Mouse (Mus musculus) liver, embryonic 14.5 days (tissue): ENCODE measurements at regions not wholly inside any gene's neighbourhood (a gene's known extent, or its start where the extent isn't known, plus 50 kb on each side); places are given as distances from the start of the nearest gene placed in this dataset.

Source experiments
- ATAC-seq: fragments of 200-750 bp; cut with Nextera tagmentation; 2 replicates; pipeline ENCODE4 v1.8.0; 2017; ENCODE audit warnings: moderate number of reproducible peaks, mild to moderate bottlenecking, moderate library complexity; ENCODE audit not compliant: insufficient read depth
- DNase-seq, 3 experiments: peaks; one replicate each; pipeline ENCODE4 v3.0.0-alpha.2; 2012 to 2013; ENCODE audit warnings: low read depth in 3 of 3, low spot score in 3 of 3
- H3K27ac ChIP-seq: fragments of 300-500 bp; sonication (generic); 2 replicates; pipeline ENCODE4 v1.5.1; 2014; ENCODE audit warnings: moderate library complexity, mild to moderate bottlenecking, control low read depth, inconsistent platforms
- H3K27me3 ChIP-seq: fragments of 300-500 bp; sonication (generic); 2 replicates; pipeline ENCODE4 v1.6.1; 2014; ENCODE audit warnings: mild to moderate bottlenecking, low read length, moderate library complexity; ENCODE audit not compliant: control insufficient read depth, insufficient read depth
- H3K36me3 ChIP-seq: fragments of 300-500 bp; sonication (generic); replicated peaks from 2 replicates; pipeline ENCODE4 v1.6.1; 2014; ENCODE audit warnings: low read depth; ENCODE audit not compliant: control insufficient read depth, insufficient read depth
- H3K4me1 ChIP-seq, 2 experiments: fragments of 200-500 bp in 1 of 2; fragments of 300-500 bp in 1 of 2; sonication (generic) in 1 of 2; replicated peaks; 2 replicates each; pipeline ENCODE4 v1.6.1; 2012 to 2014; ENCODE audit warnings: antibody characterized with exemption in 1 of 2, inconsistent platforms in 1 of 2, low read length in 1 of 2; ENCODE audit not compliant: control insufficient read depth in 2 of 2, insufficient read depth in 2 of 2
- H3K4me2 ChIP-seq: fragments of 300-500 bp; sonication (generic); 2 replicates; pipeline ENCODE4 v1.6.1; 2014; ENCODE audit warnings: low read depth, mild to moderate bottlenecking, control low read depth, moderate library complexity
- H3K4me3 ChIP-seq, 2 experiments: fragments of 200-500 bp in 1 of 2; fragments of 300-500 bp in 1 of 2; sonication (generic) in 1 of 2; 2 replicates each; pipeline ENCODE4 v1.5.1; 2012 to 2014; ENCODE audit warnings: low read depth in 2 of 2, low read length in 2 of 2, mild to moderate bottlenecking in 2 of 2, control low read depth in 1 of 2, inconsistent platforms in 1 of 2, moderate library complexity in 1 of 2; ENCODE audit not compliant: insufficient read depth in 1 of 2
- H3K9ac ChIP-seq: fragments of 300-500 bp; sonication (generic); replicated peaks from 2 replicates; pipeline ENCODE4 v1.6.1; 2014; ENCODE audit warnings: mild to moderate bottlenecking, control low read depth, moderate library complexity
- H3K9me3 ChIP-seq: fragments of 300-500 bp; sonication (generic); 2 replicates; pipeline ENCODE4 v1.6.1; 2016; ENCODE audit warnings: low read length, mixed read lengths; ENCODE audit not compliant: control insufficient read depth
- CTCF ChIP-seq: IDR thresholded peaks from 2 replicates; pipeline ENCODE4 v1.5.1; 2016; ENCODE audit warnings: antibody characterized with exemption, low read depth, control low read depth
- EP300 ChIP-seq: IDR thresholded peaks from 2 replicates; pipeline ENCODE4 v1.6.1; 2016; ENCODE audit warnings: antibody characterized with exemption, low read depth
- WGBS: fragments of 180-500 bp; shearing (Covaris S2); extraction: QIAGEN DNeasy Blood & Tissue Kit; methylation state at CpG from one replicate; pipeline ENCODE4 v1.1.7; 2014; ENCODE audit not compliant: insufficient replicate concordance; 5-methylcytosine and 5-hydroxymethylcytosine counted together

DNA sequence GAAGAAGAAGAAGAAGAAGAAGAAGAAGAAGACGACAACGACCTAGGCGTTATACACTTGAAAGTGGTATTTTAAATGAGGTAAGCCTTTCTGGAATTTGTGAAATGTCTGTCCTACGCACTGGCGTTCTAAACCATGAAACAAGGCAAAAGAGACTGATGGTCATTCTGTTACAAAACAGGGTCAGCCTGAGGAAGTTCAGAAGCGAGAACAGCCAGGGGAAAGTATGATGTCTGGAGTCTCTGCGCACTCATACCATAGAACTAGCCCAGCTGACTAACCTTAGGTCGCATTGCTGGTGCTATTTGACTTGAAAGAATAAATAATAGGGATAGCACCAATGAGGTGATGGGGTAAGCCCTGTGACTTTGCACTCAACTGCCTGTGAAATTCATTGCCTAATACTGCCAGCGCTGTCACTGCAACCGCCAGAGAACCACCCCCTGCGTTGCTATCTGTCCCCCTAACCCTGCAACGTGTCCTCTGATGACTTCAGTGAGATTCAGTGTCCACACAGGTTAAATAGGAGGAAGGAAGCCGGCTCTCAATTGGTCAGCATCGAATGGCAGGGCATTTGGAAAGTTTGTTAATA is 121.5 kb downstream of the Cpeb2 start:
- no peaks in the 10 kb centered on the region for H3K36me3 ChIP-seq
- ATAC-seq (peak; percentile 58), DNase-seq (peak; percentile 9 to 19 (median 13))
- H3K4me3 ChIP-seq: peak overlapping the region; percentile 45 to 49
- H3K27ac ChIP-seq: peak overlapping the region; percentile 28
- peak overlapping the region; percentile 66 for H3K9ac ChIP-seq
- TF ChIP-seq EP300 (no peak), CTCF (no peak)
- peaks cover 7 to 16% of the 10 kb centered on the region in 2 experiments for H3K4me1 ChIP-seq
- H3K9me3 ChIP-seq: no peaks in the 10 kb centered on the region
- 36% methylated on average over 14 of the region's 14 CpGs for WGBS
- no peaks in the 10 kb centered on the region for H3K27me3 ChIP-seq
- peak overlapping the region; percentile 76 for H3K4me2 ChIP-seq

DNA sequence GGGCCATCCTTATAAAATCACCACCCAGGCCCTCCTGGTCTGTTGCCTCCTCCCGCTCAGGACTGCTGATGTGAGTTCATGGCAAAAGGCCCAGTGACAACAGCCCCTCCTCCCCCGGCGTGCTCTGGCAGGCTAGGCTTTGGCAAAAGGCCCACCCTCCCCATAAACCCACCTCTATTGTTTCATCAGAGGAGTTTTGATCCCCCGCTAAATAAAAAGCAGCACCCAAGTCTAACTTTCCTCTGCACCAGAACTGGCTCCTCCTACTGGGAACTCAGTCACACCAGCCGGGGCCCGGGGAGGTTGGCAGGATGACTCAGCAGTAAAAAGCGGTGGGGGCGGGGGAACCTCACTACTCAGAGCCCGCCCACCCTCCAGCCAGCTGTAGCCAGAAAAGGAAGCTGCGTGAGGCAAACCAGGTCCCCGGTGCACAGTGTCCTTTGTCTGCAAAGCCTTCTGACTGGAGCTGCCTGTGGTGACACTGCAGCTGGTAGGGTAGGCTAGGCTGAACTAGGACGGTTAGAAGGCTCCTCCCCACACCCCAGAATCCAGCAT is 122.1 kb downstream of the Cpeb2 start:
- Histone ChIP-seq H3K4me2 (peak overlapping the region; percentile 76), H3K9me3 (no peaks in the 10 kb centered on the region), H3K27ac (peak overlapping the region; percentile 28), H3K36me3 (no peaks in the 10 kb centered on the region), H3K4me1 (peaks cover 7 to 16% of the 10 kb centered on the region in 2 experiments), H3K9ac (peak overlapping the region; percentile 66), H3K27me3 (no peaks in the 10 kb centered on the region), H3K4me3 (peak overlapping the region; percentile 45 to 49)
- ATAC-seq: peak; percentile 94
- WGBS: 2% methylated on average over 12 of the region's 12 CpGs
- DNase-seq: peak; percentile 68 to 77 (median 74)
- peak; percentile 47; the same call in 1 of the 2 replicates for TF ChIP-seq EP300
- TF ChIP-seq CTCF: peak; percentile 29

DNA sequence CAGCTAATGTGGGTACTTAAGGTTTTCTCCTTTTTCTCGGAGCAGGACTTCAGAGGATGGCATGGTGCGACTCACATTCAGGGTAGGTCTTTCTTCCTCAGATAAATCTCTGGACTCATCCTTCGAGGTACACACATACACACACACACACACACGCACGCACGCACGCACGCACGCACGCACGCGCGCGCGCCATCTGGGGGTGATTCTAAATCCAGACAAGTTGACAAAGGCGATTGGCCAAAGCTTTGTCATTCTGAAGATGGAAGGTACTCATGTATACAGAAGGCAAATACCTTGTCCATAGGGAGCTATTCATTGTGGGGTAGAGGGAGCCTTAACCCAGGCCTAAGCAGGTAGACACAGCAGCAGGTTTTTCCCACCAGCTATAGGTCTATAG is 122.9 kb downstream of the Cpeb2 start:
- TF ChIP-seq EP300 (no peak), CTCF (peak; percentile 19; the same call in 1 of the 2 replicates)
- Histone ChIP-seq H3K4me1 (peaks cover 7 to 16% of the 10 kb centered on the region in 2 experiments), H3K9ac (no peak overlapping the region), H3K4me2 (peak overlapping the region; percentile 76), H3K27me3 (no peaks in the 10 kb centered on the region), H3K36me3 (no peaks in the 10 kb centered on the region), H3K9me3 (no peaks in the 10 kb centered on the region), H3K27ac (no peak overlapping the region), H3K4me3 (no peak overlapping the region)
- 83% methylated on average over 16 of the region's 16 CpGs for WGBS
- ATAC-seq: no peak
- DNase-seq: no peak

DNA sequence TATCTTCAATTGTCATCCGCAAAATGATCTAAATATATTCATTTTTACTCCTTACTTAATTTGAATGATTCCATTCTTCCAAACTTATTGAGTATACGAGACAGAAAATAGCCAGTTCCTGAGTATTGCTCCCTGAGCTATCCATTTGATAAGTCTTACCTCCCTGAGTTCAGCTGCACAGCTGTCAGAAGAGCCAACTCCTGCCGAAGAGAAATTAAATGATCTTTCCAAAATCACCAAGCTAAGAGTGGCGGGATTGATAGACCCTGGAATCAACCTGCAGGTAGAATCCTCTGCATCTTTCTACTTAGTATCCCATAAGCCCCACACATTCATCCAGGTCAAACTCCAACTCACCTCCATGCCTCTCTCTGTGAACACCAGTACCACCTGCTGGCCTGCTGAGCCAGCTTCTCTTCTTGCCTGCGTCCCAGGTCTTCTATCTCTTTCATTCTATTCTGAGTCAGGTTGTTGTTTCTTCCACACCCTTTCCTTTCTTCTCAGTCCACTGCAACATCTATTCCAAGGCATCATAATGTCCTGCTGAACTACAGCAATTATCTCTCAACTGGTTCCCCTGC is 124.2 kb downstream of the Cpeb2 start:
- H3K36me3 ChIP-seq: no peaks in the 10 kb centered on the region
- H3K9me3 ChIP-seq: no peaks in the 10 kb centered on the region
- H3K4me2 ChIP-seq: no peak overlapping the region
- ATAC-seq (no peak), DNase-seq (no peak)
- H3K4me1 ChIP-seq: peaks cover 7 to 16% of the 10 kb centered on the region in 2 experiments
- TF ChIP-seq EP300 (no peak), CTCF (peak; percentile 48)
- H3K27ac ChIP-seq: no peak overlapping the region
- H3K4me3 ChIP-seq: no peak overlapping the region
- H3K9ac ChIP-seq: no peak overlapping the region
- no peaks in the 10 kb centered on the region for H3K27me3 ChIP-seq
- 66% methylated on average over 5 of the region's 5 CpGs for WGBS

DNA sequence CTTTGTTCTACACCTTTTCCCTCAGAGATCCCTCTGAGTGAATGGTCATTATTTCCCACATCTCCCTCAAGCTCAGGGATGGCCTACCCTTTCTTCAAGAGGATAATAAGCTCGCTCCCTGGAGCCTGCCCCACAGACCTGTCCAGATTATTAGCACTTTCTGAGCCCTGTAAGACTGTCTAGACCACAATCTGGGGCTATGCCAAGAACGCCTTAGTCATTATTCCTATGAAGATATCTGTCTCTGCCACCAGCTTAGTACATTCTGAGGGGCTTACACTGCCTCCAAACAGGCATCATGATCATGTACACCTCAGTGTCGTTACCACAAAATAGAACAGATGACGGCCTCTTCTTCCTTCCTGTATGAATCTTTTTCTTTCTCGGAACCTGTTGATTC is 124.9 kb downstream of the Cpeb2 start:
- H3K4me2 ChIP-seq: no peak overlapping the region
- TF ChIP-seq CTCF (no peak), EP300 (no peak)
- H3K27ac ChIP-seq: no peak overlapping the region
- no peaks in the 10 kb centered on the region for H3K27me3 ChIP-seq
- DNase-seq (no peak), ATAC-seq (no peak)
- H3K9ac ChIP-seq: no peak overlapping the region
- WGBS: 47% methylated on average over 5 of the region's 5 CpGs
- no peaks in the 10 kb centered on the region for H3K9me3 ChIP-seq
- no peak overlapping the region for H3K4me3 ChIP-seq
- H3K36me3 ChIP-seq: no peaks in the 10 kb centered on the region
- H3K4me1 ChIP-seq: peaks cover 7 to 16% of the 10 kb centered on the region in 2 experiments
